Mouse (Mus musculus) hindbrain, embryonic 15.5 days (tissue): ENCODE data around the gene Ap2a2. TPM values are rescaled to one million over a fixed set of nuclear protein-coding genes. Genes with fewer than 3 reads are reported as not detected.
"Not testable (repeated sequence)": the region's sequence is repeated elsewhere in the genome, so short reads cannot be mapped to it uniquely, and the experiment has no call there.

Experiments
- ATAC-seq: fragments of 200-750 bp; cut with Nextera tagmentation; 2 replicates; pipeline ENCODE4 v1.8.0; 2017; ENCODE audit warnings: low read depth, moderate number of reproducible peaks, moderate TSS enrichment; ENCODE audit not compliant: low FRiP score
- H3K27ac ChIP-seq: fragments of 300-500 bp; sonication (generic); replicated peaks from 2 replicates; pipeline ENCODE4 v1.5.1; 2015; ENCODE audit warnings: mild to moderate bottlenecking, inconsistent platforms
- H3K27me3 ChIP-seq: fragments of 300-500 bp; sonication (generic); 2 replicates; pipeline ENCODE4 v1.6.1; 2015; ENCODE audit warnings: control low read depth, inconsistent platforms
- H3K36me3 ChIP-seq: fragments of 300-500 bp; sonication (generic); 2 replicates; pipeline ENCODE4 v1.6.1; 2015; ENCODE audit warnings: control low read depth, inconsistent platforms
- H3K4me1 ChIP-seq: fragments of 300-500 bp; sonication (generic); replicated peaks from 2 replicates; pipeline ENCODE4 v1.6.1; 2015; ENCODE audit warnings: control low read depth, inconsistent platforms
- H3K4me2 ChIP-seq: fragments of 300-500 bp; sonication (generic); 2 replicates; pipeline ENCODE4 v1.6.1; 2015; ENCODE audit warnings: moderate library complexity, mild to moderate bottlenecking, inconsistent platforms
- H3K4me3 ChIP-seq: fragments of 300-500 bp; sonication (generic); 2 replicates; pipeline ENCODE4 v1.5.1; 2015; ENCODE audit warnings: mild to moderate bottlenecking, inconsistent platforms
- H3K9ac ChIP-seq: fragments of 300-500 bp; sonication (generic); 2 replicates; pipeline ENCODE4 v1.6.1; 2015; ENCODE audit warnings: inconsistent platforms
- H3K9me3 ChIP-seq: fragments of 300-500 bp; sonication (generic); 2 replicates; pipeline ENCODE4 v1.6.1; 2016; ENCODE audit warnings: control low read depth, inconsistent platforms
- WGBS: fragments of 180-500 bp; shearing (Covaris S2); methylation state at CpG from one replicate; pipeline ENCODE4 v1.1.7; 2015; 5-methylcytosine and 5-hydroxymethylcytosine counted together
- polyA plus RNA-seq: library from polyadenylated mRNA; unstranded; fragments of >200 nt; fragmentation: Nextera tagmentation; extraction: Ambion mirVana; gene quantifications from 2 replicates; pipeline ENCODE4 v1.2.1, GENCODE M21; 2015

Gene Ap2a2
- polyA plus RNA-seq, 1 experiment from 2014 or later = 125 TPM

GRCm38 (mm10) chr7:141611711-141612370 is 49.9 kb downstream of the Ap2a2 start:
- no peak overlapping the region for H3K4me2 ChIP-seq
- no peak for ATAC-seq
- no peak overlapping the region for H3K4me3 ChIP-seq
- H3K36me3 ChIP-seq = peaks cover 50% of the 10 kb centered on the region
- H3K27ac ChIP-seq = peak overlapping the region; percentile 36; the same call in 1 of the 2 replicates
- H3K9ac ChIP-seq = no peak overlapping the region
- H3K27me3 ChIP-seq = no peaks in the 10 kb centered on the region
- no peaks in the 10 kb centered on the region; the same call in 1 of the 2 replicates for H3K4me1 ChIP-seq
- H3K9me3 ChIP-seq = no peaks in the 10 kb centered on the region
- WGBS = 75% methylated on average over 8 of the region's 8 CpGs

GRCm38 (mm10) chr7:141612371-141612760 is 50.4 kb downstream of the Ap2a2 start:
- Histone ChIP-seq H3K4me1 (no peaks in the 10 kb centered on the region; the same call in 1 of the 2 replicates), H3K9ac (no peak overlapping the region), H3K27me3 (no peaks in the 10 kb centered on the region), H3K27ac (0 out of 2 replicates have a peak overlapping the region, but pooled peaks have one; percentile 36), H3K9me3 (no peaks in the 10 kb centered on the region), H3K36me3 (peaks cover 50% of the 10 kb centered on the region), H3K4me2 (no peak overlapping the region), H3K4me3 (no peak overlapping the region)
- no peak for ATAC-seq
- 89% methylated on average over 18 of the region's 18 CpGs for WGBS

- peaks cover 50% of the 10 kb centered on the region for H3K36me3 ChIP-seq
- no peaks in the 10 kb centered on the region; the same call in 1 of the 2 replicates for H3K4me1 ChIP-seq
- no peak overlapping the region for H3K4me3 ChIP-seq
- no peak overlapping the region for H3K9ac ChIP-seq
- no peaks in the 10 kb centered on the region for H3K9me3 ChIP-seq
- ATAC-seq = no peak
- no peak overlapping the region for H3K4me2 ChIP-seq
- WGBS = 70% methylated on average over 13 of the region's 13 CpGs
- no peaks in the 10 kb centered on the region for H3K27me3 ChIP-seq
- no peak overlapping the region for H3K27ac ChIP-seq
These were observed 50.8 kb downstream of the Ap2a2 start for GRCm38 (mm10) chr7:141612791-141613190.

DNA sequence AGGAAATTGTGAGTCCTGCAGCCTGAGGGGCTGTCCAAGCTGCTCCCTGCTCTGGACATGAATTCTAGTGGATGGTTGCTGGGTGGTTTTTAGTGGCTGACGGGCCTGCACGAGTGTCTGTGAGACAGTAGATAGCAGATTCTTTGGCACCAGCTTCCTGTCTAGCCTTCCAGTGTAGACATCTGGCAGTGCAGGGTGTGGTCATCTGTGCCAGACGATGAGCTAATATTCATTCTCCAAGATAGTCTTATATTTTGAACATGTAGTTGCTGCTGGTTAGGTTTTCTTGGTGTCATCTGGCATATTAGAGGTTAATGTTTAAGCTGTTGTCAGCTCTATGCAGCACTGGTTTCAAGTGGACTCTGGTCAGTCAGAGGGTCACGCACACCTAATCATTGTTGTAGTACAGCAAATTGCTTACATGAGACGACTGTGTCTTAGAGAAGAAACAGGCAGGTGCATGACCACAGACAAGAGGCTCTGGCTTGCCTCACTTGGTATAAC is 52.4 kb downstream of the Ap2a2 start:
- no peak for ATAC-seq
- Histone ChIP-seq H3K9ac (no peak overlapping the region), H3K9me3 (no peaks in the 10 kb centered on the region), H3K27ac (no peak overlapping the region), H3K36me3 (peaks cover 58% of the 10 kb centered on the region), H3K4me2 (no peak overlapping the region), H3K4me1 (no peaks in the 10 kb centered on the region; the same call in 1 of the 2 replicates), H3K27me3 (no peaks in the 10 kb centered on the region), H3K4me3 (no peak overlapping the region)
- 92% methylated on average over 5 of the region's 5 CpGs for WGBS

DNA sequence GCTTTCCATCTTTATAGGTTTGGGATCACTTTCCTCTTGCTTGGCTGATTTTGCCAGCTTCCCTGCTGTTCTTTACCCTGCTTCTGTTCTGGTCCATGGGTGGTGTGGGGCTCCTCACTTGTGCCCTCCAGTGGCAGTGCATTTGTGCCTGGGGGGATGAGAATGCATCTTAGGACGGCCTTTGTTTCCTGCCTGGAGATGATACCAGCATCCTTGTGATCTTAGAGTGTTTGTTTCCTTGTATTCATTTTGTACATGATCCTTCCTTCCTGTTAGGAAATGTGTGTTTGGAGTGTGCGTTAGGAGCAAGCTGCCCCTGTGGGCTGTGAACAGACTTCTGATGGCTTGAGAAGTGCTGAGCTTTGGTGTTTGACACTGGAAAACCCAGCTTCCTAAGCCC is 62.2 kb downstream of the Ap2a2 start:
- WGBS = 85% methylated on average over 2 of the region's 2 CpGs
- peaks cover 75% of the 10 kb centered on the region for H3K36me3 ChIP-seq

DNA sequence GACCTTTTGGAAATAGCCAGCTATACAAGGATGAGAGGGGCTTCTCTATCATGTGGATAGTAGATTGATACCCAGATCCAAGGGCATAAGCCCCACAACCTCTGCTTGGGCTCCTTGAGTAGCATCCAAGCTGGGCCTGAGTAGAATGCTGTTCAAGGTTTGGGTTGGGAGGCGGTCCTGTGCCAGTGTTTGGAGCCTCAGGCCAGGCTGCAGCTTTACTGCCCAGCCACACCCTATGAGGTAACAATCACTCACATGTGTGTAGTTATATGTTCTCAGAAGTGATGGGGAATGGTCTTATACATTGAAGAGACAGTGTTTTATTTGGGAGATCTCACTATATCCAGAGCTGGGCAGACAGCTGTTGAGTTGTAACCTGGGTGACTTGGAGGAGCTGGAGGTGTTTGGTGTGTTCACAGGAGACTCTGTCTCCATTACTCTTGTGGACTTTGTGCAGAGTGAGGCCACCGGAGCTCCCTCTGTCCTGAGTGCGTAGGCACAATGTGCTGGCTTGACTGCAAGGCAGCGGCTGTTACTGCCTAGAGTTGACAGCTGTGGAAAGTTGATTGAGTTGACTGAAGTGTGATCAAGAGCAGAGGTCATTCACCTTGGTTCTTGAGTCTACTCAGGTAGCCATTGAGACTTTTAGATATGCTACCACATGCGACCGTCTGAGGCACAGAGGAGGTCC is 63.3 kb downstream of the Ap2a2 start:
- H3K9ac ChIP-seq = no peak overlapping the region
- H3K4me1 ChIP-seq = no peaks in the 10 kb centered on the region
- H3K4me2 ChIP-seq = no peak overlapping the region
- H3K27me3 ChIP-seq = no peaks in the 10 kb centered on the region
- no peak overlapping the region for H3K27ac ChIP-seq
- no peak for ATAC-seq
- 94% methylated on average over 6 of the region's 6 CpGs for WGBS
- no peaks in the 10 kb centered on the region for H3K9me3 ChIP-seq
- H3K4me3 ChIP-seq = no peak overlapping the region
- H3K36me3 ChIP-seq = peaks cover 79% of the 10 kb centered on the region

More for the DNA sequence above, 62.2 kb downstream of the Ap2a2 start:
- Histone ChIP-seq H3K27ac (no peak overlapping the region), H3K27me3 (no peaks in the 10 kb centered on the region), H3K4me2 (no peak overlapping the region), H3K4me3 (no peak overlapping the region), H3K9ac (no peak overlapping the region), H3K4me1 (no peaks in the 10 kb centered on the region), H3K9me3 (no peaks in the 10 kb centered on the region)
- no peak for ATAC-seq

DNA sequence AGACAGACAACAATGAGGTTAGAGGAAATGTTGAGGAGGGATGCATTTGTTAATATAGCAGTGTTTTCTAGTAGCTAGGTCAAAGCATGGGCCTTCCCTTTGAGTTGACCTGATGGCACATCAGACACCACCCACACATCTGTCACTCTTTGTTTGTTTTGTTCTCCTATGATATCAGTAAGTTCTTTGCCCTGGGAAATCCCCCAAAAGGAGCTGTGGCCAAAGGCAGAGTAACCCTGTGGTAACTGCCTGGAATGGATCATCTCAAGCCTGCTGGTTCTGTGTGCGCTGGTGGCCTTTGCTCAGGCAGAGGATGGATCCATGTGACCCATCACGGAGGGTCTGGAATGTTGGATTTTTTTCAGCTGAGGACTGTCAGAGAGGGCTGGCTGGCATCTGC is 66.0 kb downstream of the Ap2a2 start:
- H3K4me3 ChIP-seq = no peak overlapping the region
- WGBS = 92% methylated on average over 2 of the region's 2 CpGs
- H3K27ac ChIP-seq = no peak overlapping the region
- ATAC-seq = no peak
- H3K9me3 ChIP-seq = no peaks in the 10 kb centered on the region
- no peaks in the 10 kb centered on the region for H3K27me3 ChIP-seq
- H3K4me2 ChIP-seq = no peak overlapping the region
- H3K4me1 ChIP-seq = no peaks in the 10 kb centered on the region
- no peak overlapping the region for H3K9ac ChIP-seq
- H3K36me3 ChIP-seq = peaks cover 66% of the 10 kb centered on the region

DNA sequence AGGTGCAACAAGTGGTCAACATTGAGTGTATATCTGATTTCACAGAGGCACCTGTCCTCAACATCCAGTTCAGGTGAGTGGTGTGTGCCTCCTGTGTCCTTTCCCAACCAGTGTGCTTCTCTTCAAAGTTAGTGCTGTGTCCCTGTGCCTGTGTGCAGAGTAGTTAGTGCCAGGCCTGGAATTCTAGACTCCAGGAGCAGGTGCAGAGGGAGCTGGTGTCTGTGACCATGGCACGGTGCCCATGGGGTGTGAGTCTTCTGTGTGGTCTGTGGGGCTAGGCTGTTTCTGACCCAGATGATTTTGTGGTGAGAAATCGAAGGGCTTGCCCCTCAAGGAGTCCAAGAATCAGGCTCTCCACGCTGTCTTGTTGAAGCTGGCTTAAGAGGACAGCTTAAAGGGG is 67.3 kb downstream of the Ap2a2 start:
- H3K36me3 ChIP-seq = peaks cover 61% of the 10 kb centered on the region
- H3K4me2 ChIP-seq = no peak overlapping the region
- no peak overlapping the region for H3K4me3 ChIP-seq
- no peaks in the 10 kb centered on the region for H3K9me3 ChIP-seq
- no peak for ATAC-seq
- no peaks in the 10 kb centered on the region for H3K4me1 ChIP-seq
- H3K27me3 ChIP-seq = no peaks in the 10 kb centered on the region
- H3K27ac ChIP-seq = no peak overlapping the region
- H3K9ac ChIP-seq = no peak overlapping the region
- WGBS = 96% methylated on average over 3 of the region's 3 CpGs

- not testable (repeated sequence) for H3K9ac ChIP-seq, H3K36me3 ChIP-seq, H3K9me3 ChIP-seq, H3K27ac ChIP-seq, H3K4me2 ChIP-seq, H3K4me3 ChIP-seq, H3K27me3 ChIP-seq, H3K4me1 ChIP-seq
- peak; percentile 63 for ATAC-seq
- 100% methylated on average over 2 of the region's 3 CpGs for WGBS
These were observed 76.1 kb downstream of the Ap2a2 start for GRCm38 (mm10) chr7:141638077-141638476.

- H3K36me3 ChIP-seq, H3K4me3 ChIP-seq, H3K9me3 ChIP-seq, H3K4me1 ChIP-seq, H3K27ac ChIP-seq, H3K9ac ChIP-seq, H3K27me3 ChIP-seq, H3K4me2 ChIP-seq: not testable (repeated sequence)
- peak; percentile 75 for ATAC-seq
- 91% methylated on average over 6 of the region's 8 CpGs for WGBS
These were observed 76.8 kb downstream of the Ap2a2 start for GRCm38 (mm10) chr7:141638513-141639334.

DNA sequence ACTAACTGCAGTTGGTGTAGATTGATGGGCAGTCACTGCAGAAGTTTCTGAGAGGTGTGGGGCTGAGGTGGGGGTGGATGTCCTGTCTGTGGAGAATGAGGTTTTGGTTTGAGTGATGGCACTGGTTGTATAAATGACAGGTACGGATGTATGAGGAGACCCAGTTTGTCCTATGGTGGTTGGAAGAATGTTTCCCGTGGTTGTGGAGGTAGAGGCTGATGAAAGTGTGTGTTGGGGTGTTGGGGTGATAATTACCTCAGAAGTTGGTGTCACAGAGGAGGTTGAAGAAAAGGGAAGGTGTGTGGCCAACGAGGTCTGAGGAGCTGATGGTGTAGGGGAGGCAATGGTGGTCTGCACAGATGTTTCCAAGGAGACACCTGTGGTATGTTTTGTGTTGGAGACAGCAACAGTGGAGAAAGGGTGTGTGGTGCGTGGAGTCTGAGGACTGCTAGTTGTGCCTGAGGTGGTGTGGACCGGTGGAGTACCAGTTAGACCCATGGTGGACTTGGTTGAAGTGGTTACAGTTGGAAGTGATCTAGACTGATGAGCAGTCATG is 77.4 kb downstream of the Ap2a2 start:
- H3K9ac ChIP-seq, H3K36me3 ChIP-seq, H3K4me2 ChIP-seq, H3K4me3 ChIP-seq, H3K27ac ChIP-seq, H3K4me1 ChIP-seq, H3K9me3 ChIP-seq, H3K27me3 ChIP-seq: not testable (repeated sequence)
- 83% methylated on average over 5 of the region's 5 CpGs for WGBS
- peak; percentile 63 for ATAC-seq

- no peak for ATAC-seq
- Histone ChIP-seq H3K4me1 (no peaks in the 10 kb centered on the region), H3K4me2 (no peak overlapping the region), H3K9ac (no peak overlapping the region), H3K36me3 (no peaks in the 10 kb centered on the region), H3K4me3 (no peak overlapping the region), H3K27me3 (no peaks in the 10 kb centered on the region), H3K9me3 (no peaks in the 10 kb centered on the region), H3K27ac (no peak overlapping the region)
- 60% methylated on average over 1 of the region's 1 CpGs for WGBS
These were observed 80.4 kb downstream of the Ap2a2 start for GRCm38 (mm10) chr7:141642375-141642774.
